Mouse (Mus musculus) brown adipose tissue, adult 24 weeks (tissue): ENCODE data around the gene Sort1. TPM values are rescaled to one million over a fixed set of nuclear protein-coding genes. Genes with fewer than 3 reads are reported as not detected.

ENCODE experiments used
- H3K27ac ChIP-seq: fragments of 200-500 bp; replicated peaks from 2 replicates; pipeline ENCODE4 v1.5.1; 2012; ENCODE audit warnings: low read depth, mild to moderate bottlenecking, low read length
- H3K4me1 ChIP-seq: fragments of 200-500 bp; 2 replicates; pipeline ENCODE4 v1.6.1; 2012; ENCODE audit warnings: low read length, mixed read lengths; ENCODE audit not compliant: control insufficient read depth, insufficient read depth, insufficient read length
- H3K4me3 ChIP-seq: fragments of 200-500 bp; 2 replicates; pipeline ENCODE4 v1.5.1; 2012; ENCODE audit warnings: low read depth, mild to moderate bottlenecking, low read length, moderate library complexity; ENCODE audit not compliant: insufficient read depth
- polyA plus RNA-seq: library from polyadenylated mRNA; stranded (reverse); fragments of >200 nt; gene quantifications from 2 replicates; pipeline ENCODE4 v1.2.4, GENCODE M21; 2012; ENCODE audit not compliant: missing spikeins, insufficient read depth, insufficient read length

The Sort1 gene
- polyA plus RNA-seq, 1 experiment: 68.1 TPM

GRCm38 (mm10) chr3:108378875-108379663 lies 95.2 kb downstream of the Sort1 start:
- 0 out of 2 replicates have a peak, but pooled peaks cover 2% of the 10 kb centered on the region for H3K4me1 ChIP-seq
- H3K4me3 ChIP-seq: no peak overlapping the region
- no peak overlapping the region for H3K27ac ChIP-seq

- Histone ChIP-seq H3K4me1 (0 out of 2 replicates have a peak, but pooled peaks cover 2% of the 10 kb centered on the region), H3K27ac (no peak overlapping the region), H3K4me3 (no peak overlapping the region)
Observed at GRCm38 (mm10) chr3:108380695-108381094, 96.8 kb downstream of the Sort1 start.

GRCm38 (mm10) chr3:108381945-108382875 lies 98.3 kb downstream of the Sort1 start:
- no peak overlapping the region for H3K27ac ChIP-seq
- 0 out of 2 replicates have a peak overlapping the region, but pooled peaks have one; percentile 2 for H3K4me3 ChIP-seq

GRCm38 (mm10) chr3:108383485-108384354 lies 99.8 kb downstream of the Sort1 start, which contains the start of gene Psrc1:
Psrc1 (plus strand) TSS chr3:108383839.
- Histone ChIP-seq H3K4me3 (peak within 1 kb of the TSS; percentile 87), H3K27ac (no peak within 1 kb of the TSS), H3K4me1 (0 out of 2 replicates have a peak, but pooled peaks cover 2% of the 10 kb centered on the region)

More at GRCm38 (mm10) chr3:108381945-108382875, 98.3 kb downstream of the Sort1 start:
- 0 out of 2 replicates have a peak, but pooled peaks cover 2% of the 10 kb centered on the region for H3K4me1 ChIP-seq

- H3K4me1 ChIP-seq: 0 out of 2 replicates have a peak, but pooled peaks cover 2% of the 10 kb centered on the region
- H3K4me3 ChIP-seq: no peak overlapping the region
- no peak overlapping the region for H3K27ac ChIP-seq
Observed at GRCm38 (mm10) chr3:108384425-108384824, 100.5 kb downstream of the Sort1 start.

GRCm38 (mm10) chr3:108386186-108386585 lies 102.3 kb downstream of the Sort1 start:
- Histone ChIP-seq H3K27ac (no peak overlapping the region), H3K4me1 (0 out of 2 replicates have a peak, but pooled peaks cover 2% of the 10 kb centered on the region), H3K4me3 (no peak overlapping the region)

GRCm38 (mm10) chr3:108389111-108389545 lies 105.2 kb downstream of the Sort1 start:
- Histone ChIP-seq H3K4me1 (no peaks in the 10 kb centered on the region), H3K4me3 (no peak overlapping the region), H3K27ac (no peak overlapping the region)

GRCm38 (mm10) chr3:108392299-108392698 lies 108.4 kb downstream of the Sort1 start:
- H3K4me1 ChIP-seq: no peaks in the 10 kb centered on the region
- H3K27ac ChIP-seq: no peak overlapping the region
- H3K4me3 ChIP-seq: no peak overlapping the region

- Histone ChIP-seq H3K27ac (no peak overlapping the region), H3K4me1 (no peaks in the 10 kb centered on the region), H3K4me3 (no peak overlapping the region)
Observed at GRCm38 (mm10) chr3:108392793-108393192, 108.9 kb downstream of the Sort1 start.

GRCm38 (mm10) chr3:108398281-108398680 lies 114.4 kb downstream of the Sort1 start:
- H3K4me3 ChIP-seq: no peak overlapping the region
- H3K27ac ChIP-seq: no peak overlapping the region
- H3K4me1 ChIP-seq: no peaks in the 10 kb centered on the region

GRCm38 (mm10) chr3:108400442-108400841 lies 116.6 kb downstream of the Sort1 start:
- Histone ChIP-seq H3K4me1 (no peaks in the 10 kb centered on the region), H3K4me3 (no peak overlapping the region), H3K27ac (no peak overlapping the region)

GRCm38 (mm10) chr3:108401692-108402527 lies 118.0 kb downstream of the Sort1 start:
- H3K4me3 ChIP-seq: no peak overlapping the region
- H3K27ac ChIP-seq: no peak overlapping the region

GRCm38 (mm10) chr3:108402528-108402920 lies 118.6 kb downstream of the Sort1 start:
- H3K27ac ChIP-seq: no peak overlapping the region
- H3K4me1 ChIP-seq: no peaks in the 10 kb centered on the region
- no peak overlapping the region for H3K4me3 ChIP-seq

More at GRCm38 (mm10) chr3:108401692-108402527, 118.0 kb downstream of the Sort1 start:
- no peaks in the 10 kb centered on the region for H3K4me1 ChIP-seq
